Mouse (Mus musculus) cerebellum, adult 9-11 months (tissue): Measurements from ENCODE around the gene Nckap5l.

ENCODE experiments used
- DNase-seq: peaks from one replicate; pipeline ENCODE4 v3.0.0; 2022

Nckap5l gene

GRCm38 (mm10) chr15:99457606-99458401, at the start of gene Nckap5l:
Nckap5l (minus strand) TSS chr15:99457748.
- DNase-seq, result peak; percentile 86

- DNase-seq, result peak; percentile 43
These were observed 48.0 kb upstream of the Nckap5l start for GRCm38 (mm10) chr15:99505324-99506095.

- DNase-seq, result peak; percentile 9
These were observed 45.7 kb upstream of the Nckap5l start for GRCm38 (mm10) chr15:99503256-99503655.

GRCm38 (mm10) chr15:99502311-99502831, 44.8 kb upstream of the Nckap5l start:
- DNase-seq, result peak; percentile 44

GRCm38 (mm10) chr15:99501292-99502260, 44.0 kb upstream of the Nckap5l start:
- peak; percentile 55 for DNase-seq

- peak; percentile 49 for DNase-seq
These were observed 42.8 kb upstream of the Nckap5l start for GRCm38 (mm10) chr15:99500320-99500719.

- DNase-seq, result peak; percentile 71
These were observed 42.2 kb upstream of the Nckap5l start for GRCm38 (mm10) chr15:99499726-99500125.

- DNase-seq, result peak; percentile 73
These were observed 41.2 kb upstream of the Nckap5l start for GRCm38 (mm10) chr15:99498781-99499180.

GRCm38 (mm10) chr15:99498356-99498755, 40.8 kb upstream of the Nckap5l start:
- DNase-seq, result no peak

GRCm38 (mm10) chr15:99497527-99498242, 40.1 kb upstream of the Nckap5l start:
- peak; percentile 89 for DNase-seq

GRCm38 (mm10) chr15:99497061-99497460, 39.5 kb upstream of the Nckap5l start:
- DNase-seq, result peak; percentile 78

GRCm38 (mm10) chr15:99484745-99485144, 27.2 kb upstream of the Nckap5l start:
- no peak for DNase-seq

GRCm38 (mm10) chr15:99475814-99476213, 18.3 kb upstream of the Nckap5l start:
- no peak for DNase-seq

- DNase-seq, result peak; percentile 89
These were observed 17.0 kb upstream of the Nckap5l start, which contains the start of gene Bcdin3d for GRCm38 (mm10) chr15:99474576-99474926. Bcdin3d (minus strand) TSS chr15:99474730.

- DNase-seq, result no peak
These were observed 16.4 kb upstream of the Nckap5l start for GRCm38 (mm10) chr15:99473801-99474575.

- DNase-seq, result no peak
These were observed 15.4 kb upstream of the Nckap5l start for GRCm38 (mm10) chr15:99472972-99473371.

- DNase-seq, result peak; percentile 32
These were observed 14.1 kb upstream of the Nckap5l start for GRCm38 (mm10) chr15:99471677-99472063.

GRCm38 (mm10) chr15:99470971-99471676, 13.6 kb upstream of the Nckap5l start:
- peak; percentile 77 for DNase-seq

- DNase-seq, result peak; percentile 84
These were observed 12.7 kb upstream of the Nckap5l start for GRCm38 (mm10) chr15:99470224-99470761.

GRCm38 (mm10) chr15:99469736-99470135, 12.2 kb upstream of the Nckap5l start:
- DNase-seq, result peak; percentile 28
